Mouse (Mus musculus) granulocyte monocyte progenitor cell, adult 5-6 weeks (primary cell): Measurements from ENCODE around the gene Zfp960. TPM values are rescaled to one million over a fixed set of nuclear protein-coding genes. Genes with fewer than 3 reads are reported as not detected.
"Not testable (repeated sequence)": the region's sequence is repeated elsewhere in the genome, so short reads cannot be mapped to it uniquely, and the experiment has no call there.

Source experiments
- ATAC-seq: replicated peaks from 2 replicates; pipeline ENCODE4 v1.8.0; 2016; ENCODE audit warnings: mild to moderate bottlenecking, moderate TSS enrichment, inconsistent platforms; ENCODE audit not compliant: poor library complexity, severe bottlenecking
- total RNA-seq, 2 experiments: library from RNA; stranded (forward) in 1 of 2; stranded (reverse) in 1 of 2; fragments of 200-712, 200-1000 nt in 1 of 2; fragments of >200 nt in 1 of 2; fragmentation: Nextera tagmentation in 1 of 2; gene quantifications; 2 replicates each; pipeline ENCODE4 v1.2.3; 2014 to 2017

The Zfp960 gene
- total RNA-seq (2014; fragmentation: Nextera tagmentation) (3.4 TPM in 1 of 2 replicates, not detected in the other), total RNA-seq (2017) (0.30 and 1.5 TPM in 2 replicates)

DNA sequence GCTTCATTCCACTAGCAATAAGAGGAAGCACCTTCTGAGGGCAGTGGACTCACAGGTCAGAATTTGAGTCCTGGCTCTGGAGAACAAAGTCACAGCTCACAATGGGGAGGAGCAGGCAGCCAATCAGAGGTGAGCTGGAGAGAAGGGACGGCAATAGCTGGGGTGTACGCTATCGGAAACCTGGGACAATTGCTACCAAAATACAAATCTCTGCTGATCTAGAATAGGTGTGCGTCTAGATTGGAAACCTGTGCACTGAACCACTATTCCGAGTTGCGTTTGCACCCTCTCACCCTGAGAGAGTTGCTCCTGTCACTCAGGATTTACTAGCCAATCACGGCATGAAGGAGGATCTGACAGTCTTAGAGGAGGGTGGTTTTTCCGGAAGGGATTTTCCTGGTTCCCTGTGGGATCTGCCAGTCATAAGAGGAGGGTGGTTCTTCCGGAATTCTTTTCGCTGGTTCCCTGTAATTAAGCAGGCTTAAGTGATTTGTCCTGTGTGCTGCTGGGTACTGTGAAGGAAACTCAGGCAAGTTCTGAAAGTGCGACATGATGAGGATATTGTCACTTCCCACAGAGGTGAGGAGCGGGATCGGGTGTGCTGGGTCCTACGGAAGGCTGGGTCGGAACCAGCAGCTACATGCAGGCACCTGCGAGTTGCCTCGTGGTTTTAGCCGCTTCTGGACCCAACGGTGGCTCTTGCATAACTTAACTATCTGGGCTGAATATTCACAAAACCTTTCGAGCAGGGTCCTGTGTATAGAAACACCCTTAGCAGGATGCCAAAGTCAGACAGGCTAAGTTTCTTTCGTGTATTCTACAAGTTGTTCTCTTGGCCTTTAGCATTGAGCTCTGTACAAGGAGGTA, at the start of gene Zfp960:
Gene Zfp960, plus strand, starts transcription at position 486 of the 867 bp plus-strand sequence.
- ATAC-seq: peak; percentile 52

DNA sequence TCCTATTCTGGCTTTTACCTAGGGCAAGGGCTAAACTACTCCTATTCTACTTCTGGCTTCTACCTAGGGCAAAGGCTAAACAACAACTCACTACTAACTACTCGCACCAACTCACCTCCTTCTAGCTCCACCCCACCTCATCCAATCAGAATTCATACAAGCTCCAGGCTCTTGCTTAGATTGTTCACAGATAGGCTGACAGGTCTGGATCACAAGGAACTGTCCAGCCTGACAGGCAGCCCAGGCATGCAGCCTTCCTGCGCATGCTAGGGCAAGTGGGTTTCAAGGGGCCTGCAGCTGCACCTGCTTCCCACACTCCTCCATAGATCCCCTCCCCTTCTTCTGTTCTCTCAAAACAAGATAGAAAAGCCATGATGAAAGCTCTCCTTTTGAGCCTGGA, 45.8 kb upstream of the Zfp960 start:
- not testable (repeated sequence) for ATAC-seq

DNA sequence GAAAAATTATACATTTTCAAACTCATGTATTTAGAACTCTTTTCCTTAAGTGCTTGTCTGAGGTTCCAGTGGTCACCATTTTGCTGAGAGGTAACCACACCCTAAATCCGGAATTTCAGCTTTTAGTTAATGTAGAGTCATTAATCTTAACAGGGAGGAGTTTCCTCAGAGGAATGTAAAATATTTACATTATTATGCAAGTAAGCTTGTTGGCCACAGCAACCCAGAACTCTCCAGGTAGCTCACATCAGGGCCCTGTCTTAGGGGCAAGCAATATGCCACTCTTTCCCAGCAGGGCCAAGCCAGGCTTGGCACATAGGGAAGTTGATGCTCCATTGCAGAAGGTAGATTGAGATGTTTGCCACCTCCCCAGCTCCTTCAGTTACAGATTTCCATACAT, 4.3 kb upstream of the Zfp960 start:
- ATAC-seq: not testable (repeated sequence)

DNA sequence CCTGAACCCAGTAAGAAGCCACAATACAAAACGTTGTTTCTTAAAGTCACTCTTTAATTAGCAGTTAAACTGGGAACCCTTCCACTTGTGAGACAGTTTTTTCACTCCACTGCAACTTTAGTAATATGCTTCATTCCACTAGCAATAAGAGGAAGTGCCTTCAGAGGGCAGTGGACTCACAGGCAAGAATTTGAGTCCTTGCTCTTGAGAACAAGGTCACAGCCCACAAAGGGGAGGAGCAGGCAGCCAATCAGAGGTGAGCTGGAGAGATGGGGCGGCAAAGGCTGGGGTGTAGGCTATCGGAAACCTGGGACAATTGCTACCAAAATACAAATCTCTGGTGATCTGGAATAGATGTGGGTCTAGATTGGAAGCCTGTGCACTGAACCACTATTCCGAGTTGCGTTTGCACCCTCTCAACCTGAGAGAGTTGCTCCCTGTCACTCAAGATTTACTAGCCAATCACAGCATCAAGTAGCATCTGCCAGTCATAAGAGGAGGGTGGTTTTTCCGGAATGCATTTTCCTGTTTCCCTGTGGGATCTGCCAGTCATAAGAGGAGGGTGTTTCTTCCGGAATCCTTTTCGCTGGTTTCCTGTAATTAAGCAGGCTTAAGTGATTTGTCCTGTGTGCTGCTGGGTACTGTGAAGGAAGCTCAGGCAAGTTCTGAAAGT, 57.1 kb downstream of the Zfp960 start, which contains the start of gene Zfp97:
Gene Zfp97, plus strand, starts transcription at position 586 of the 673 bp plus-strand sequence.
- peak; percentile 100 for ATAC-seq

Other genes with a start within 250 kb of the Zfp960 start
- gene Zfp97, start 57.3 kb downstream of the Zfp960 start, total RNA-seq (2014; fragmentation: Nextera tagmentation): 4.6 and 18.6 TPM in 2 replicates
- 12.9 and 13.5 TPM in 2 replicates for gene Zfp97, start 57.3 kb downstream of the Zfp960 start, total RNA-seq (2017)